Mouse (Mus musculus) kidney, adult 2 months (tissue): ENCODE measurements at regions not wholly inside any gene's neighbourhood (a gene's known extent, or its start where the extent isn't known, plus 50 kb on each side); places are given as distances from the start of the nearest gene placed in this dataset.

Source experiments
- CTCF ChIP-seq: fragments of 200-500 bp; conservative IDR thresholded peaks from 2 replicates; pipeline ENCODE4 v1.5.1; 2011; ENCODE audit warnings: low read depth, mild to moderate bottlenecking, control low read depth, low read length, moderate library complexity, mixed read lengths; ENCODE audit not compliant: insufficient read depth, insufficient read length
- POLR2A ChIP-seq: fragments of 200-500 bp; IDR thresholded peaks from one replicate; pipeline ENCODE4 v1.6.1; 2011; ENCODE audit warnings: low read depth, low read length, control low read depth

DNA sequence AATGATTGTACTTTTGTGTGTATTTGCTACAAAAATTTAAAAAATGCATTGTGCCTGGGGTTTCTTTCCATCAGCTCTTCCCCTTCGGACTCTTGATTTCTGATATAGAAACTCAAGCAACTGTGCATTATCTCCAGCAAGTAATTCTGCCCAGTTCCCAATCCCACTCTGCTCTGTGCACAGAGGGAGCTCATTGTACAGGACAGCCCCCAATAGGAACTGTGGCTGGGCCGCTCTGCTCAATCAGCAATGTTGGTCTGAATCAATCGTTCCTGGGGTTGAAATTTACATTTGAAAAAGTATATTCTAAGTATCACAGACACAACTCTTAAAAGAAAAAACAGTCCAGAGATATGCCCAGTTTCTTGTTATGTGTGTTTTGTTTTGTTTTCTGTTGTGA lies 339.1 kb downstream of the Rnd3 start:
- TF ChIP-seq POLR2A (no peak), CTCF (no peak)
